Mouse (Mus musculus) thymus, adult 18-20 months (tissue): ENCODE data around the gene Hist2h4.

ENCODE experiments used
- DNase-seq, 2 experiments: peaks; one replicate each; pipeline ENCODE4 v3.0.0; 2022; ENCODE audit warnings: mixed read lengths in 2 of 2

Hist2h4 gene

GRCm38 (mm10) chr3:96245003-96245886, 17.9 kb downstream of the Hist2h4 start, which contains the start of gene Hist2h2aa1:
TSS of gene Hist2h2aa1 (plus strand) at chr3:96245497.
- DNase-seq, result peak; percentile 79 to 86

- no peak for DNase-seq
Observed at GRCm38 (mm10) chr3:96243921-96244572, 19.1 kb downstream of the Hist2h4 start.

- no peak for DNase-seq
Observed at GRCm38 (mm10) chr3:96240799-96241197, 22.3 kb downstream of the Hist2h4 start.

- DNase-seq, result peak; percentile 88 to 94
Observed at GRCm38 (mm10) chr3:96239949-96240798, 22.9 kb downstream of the Hist2h4 start, which contains the start of gene Hist2h2aa2. TSS of gene Hist2h2aa2 (minus strand) at chr3:96240276.

- peak; percentile 43 to 44 for DNase-seq
Observed at GRCm38 (mm10) chr3:96238954-96239793, 23.9 kb downstream of the Hist2h4 start, which contains the start of gene Hist2h3c2. TSS of gene Hist2h3c2 (minus strand) at chr3:96239127.

GRCm38 (mm10) chr3:96237904-96238511, 25.1 kb downstream of the Hist2h4 start:
- no peak for DNase-seq

- DNase-seq, result no peak
Observed at GRCm38 (mm10) chr3:96237335-96237903, 25.7 kb downstream of the Hist2h4 start.

- no peak for DNase-seq
Observed at GRCm38 (mm10) chr3:96236834-96237334, 26.2 kb downstream of the Hist2h4 start.

- no peak for DNase-seq
Observed at GRCm38 (mm10) chr3:96235836-96236235, 27.3 kb downstream of the Hist2h4 start.

- no peak for DNase-seq
Observed at GRCm38 (mm10) chr3:96234914-96235313, 28.2 kb downstream of the Hist2h4 start.

- no peak for DNase-seq
Observed at GRCm38 (mm10) chr3:96231758-96232120, 31.4 kb downstream of the Hist2h4 start.

- no peak for DNase-seq
Observed at GRCm38 (mm10) chr3:96230910-96231757, 32.0 kb downstream of the Hist2h4 start.

- no peak for DNase-seq
Observed at GRCm38 (mm10) chr3:96230404-96230803, 32.7 kb downstream of the Hist2h4 start.

- no peak for DNase-seq
Observed at GRCm38 (mm10) chr3:96228828-96229227, 34.3 kb downstream of the Hist2h4 start.

- no peak for DNase-seq
Observed at GRCm38 (mm10) chr3:96226695-96227648, 36.1 kb downstream of the Hist2h4 start.

- no peak for DNase-seq
Observed at GRCm38 (mm10) chr3:96225421-96225820, 37.7 kb downstream of the Hist2h4 start.

- DNase-seq, result no peak
Observed at GRCm38 (mm10) chr3:96222774-96223173, 40.3 kb downstream of the Hist2h4 start.

- DNase-seq, result peak in 1 of 2 experiments; percentile 36
Observed at GRCm38 (mm10) chr3:96221640-96222038, 41.5 kb downstream of the Hist2h4 start.
